Mouse (Mus musculus) limb, embryonic 10.5 days (tissue): ENCODE results near the gene Gm38431. TPM values are rescaled to one million over a fixed set of nuclear protein-coding genes. Genes with fewer than 3 reads are reported as not detected.
A peak's percentile ranks its signal among the peaks of the same experiment; 100 is the strongest.

Source experiments
- DNase-seq: peaks from one replicate; pipeline ENCODE4 v3.0.0-alpha.2; 2017; ENCODE audit warnings: low spot score
- H3K27ac ChIP-seq: fragments of 300-500 bp; sonication (generic); 2 replicates; pipeline ENCODE4 v1.5.1; 2016; ENCODE audit warnings: mild to moderate bottlenecking
- H3K27me3 ChIP-seq: fragments of 300-500 bp; sonication (generic); 2 replicates; pipeline ENCODE4 v1.6.1; 2016; ENCODE audit warnings: low read depth, mild to moderate bottlenecking; ENCODE audit not compliant: poor library complexity, severe bottlenecking
- H3K36me3 ChIP-seq: fragments of 300-500 bp; sonication (generic); 2 replicates; pipeline ENCODE4 v1.6.1; 2016; ENCODE audit warnings: mild to moderate bottlenecking, moderate library complexity
- H3K4me1 ChIP-seq: fragments of 300-500 bp; sonication (generic); 2 replicates; pipeline ENCODE4 v1.6.1; 2016
- H3K4me3 ChIP-seq: fragments of 300-500 bp; sonication (generic); 2 replicates; pipeline ENCODE4 v1.5.1; 2016; ENCODE audit warnings: mild to moderate bottlenecking, moderate library complexity
- H3K9me3 ChIP-seq: fragments of 300-500 bp; sonication (generic); replicated peaks from 2 replicates; pipeline ENCODE4 v1.6.1; 2016; ENCODE audit warnings: mild to moderate bottlenecking
- WGBS: fragments of 180-500 bp; shearing (Covaris S2); methylation state at CpG from one replicate; pipeline ENCODE4 v1.1.7; 2016; 5-methylcytosine and 5-hydroxymethylcytosine counted together
- polyA plus RNA-seq: library from polyadenylated mRNA; unstranded; fragments of >200 nt; fragmentation: Nextera tagmentation; extraction: Ambion mirVana; gene quantifications from 2 replicates; pipeline ENCODE4 v1.2.1, GENCODE M21; 2016

Gene Gm38431
- polyA plus RNA-seq, 1 experiment from 2014 or later: 5.4 TPM

DNA sequence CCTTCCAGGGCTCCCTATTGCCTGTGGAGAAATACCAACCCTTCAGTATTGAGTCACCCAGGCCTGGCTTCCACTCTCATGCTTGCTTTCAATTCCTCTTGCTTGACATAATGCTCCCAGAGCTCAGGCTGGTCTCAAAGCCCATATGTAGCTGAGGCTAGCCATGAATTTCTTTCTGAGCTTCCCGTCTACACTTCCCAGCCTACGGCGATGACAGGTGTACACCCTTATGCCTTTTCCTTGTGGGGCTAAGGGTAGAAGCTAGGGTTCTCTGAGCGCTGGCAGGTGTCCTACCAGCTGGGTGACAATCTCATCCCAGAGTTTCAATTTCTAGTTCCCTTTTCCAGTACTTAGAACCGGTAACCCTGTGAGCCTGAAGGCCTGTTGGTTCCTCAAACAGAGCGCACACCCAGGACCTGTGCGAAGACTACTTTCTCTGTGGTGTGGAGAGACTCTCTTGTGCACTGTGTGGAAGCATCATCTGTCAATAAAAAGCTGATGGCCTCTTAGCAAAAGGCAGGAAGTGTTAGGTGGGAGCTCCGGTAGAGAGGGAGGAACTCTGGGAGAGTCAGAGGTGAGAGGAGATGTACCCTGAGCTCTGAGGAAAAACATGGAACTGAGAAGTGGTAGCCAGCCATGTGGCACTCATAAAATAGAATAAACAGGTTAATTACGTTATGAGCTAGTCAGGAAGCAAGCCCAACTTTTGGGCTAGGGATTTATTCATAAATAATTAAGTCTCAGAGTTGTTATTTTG, 33.9 kb upstream of the Gm38431 start:
- Histone ChIP-seq H3K4me3 (no peak overlapping the region), H3K27ac (no peak overlapping the region), H3K36me3 (peaks cover 22% of the 10 kb centered on the region), H3K27me3 (no peaks in the 10 kb centered on the region), H3K4me1 (peaks cover 6% of the 10 kb centered on the region), H3K9me3 (no peaks in the 10 kb centered on the region)
- no peak for DNase-seq
- WGBS: 91% methylated on average over 9 of the region's 9 CpGs

DNA sequence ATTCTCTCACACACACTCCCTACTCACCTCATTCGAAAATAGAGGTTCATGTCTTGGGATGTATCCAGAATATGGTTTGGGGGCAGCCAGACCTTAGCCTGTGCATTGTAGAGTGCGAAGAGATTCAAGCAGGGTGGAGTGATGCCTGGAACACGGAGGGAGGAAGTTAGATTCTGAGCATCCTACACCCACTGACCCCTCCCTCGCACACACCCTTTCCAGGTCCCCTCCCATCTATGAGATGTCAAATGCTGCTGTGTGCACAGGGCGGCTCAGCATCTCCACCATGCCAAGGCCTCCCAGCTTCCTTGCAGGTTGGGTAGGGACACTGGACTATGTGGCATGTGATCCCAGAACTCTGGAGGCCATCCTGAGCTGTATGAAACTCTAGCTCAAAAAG, 33.0 kb upstream of the Gm38431 start:
- 84% methylated on average over 5 of the region's 5 CpGs for WGBS
- no peak for DNase-seq
- H3K4me1 ChIP-seq: no peaks in the 10 kb centered on the region
- H3K27ac ChIP-seq: no peak overlapping the region
- peaks cover 22% of the 10 kb centered on the region for H3K36me3 ChIP-seq
- no peaks in the 10 kb centered on the region for H3K27me3 ChIP-seq
- no peak overlapping the region for H3K4me3 ChIP-seq
- no peaks in the 10 kb centered on the region for H3K9me3 ChIP-seq

DNA sequence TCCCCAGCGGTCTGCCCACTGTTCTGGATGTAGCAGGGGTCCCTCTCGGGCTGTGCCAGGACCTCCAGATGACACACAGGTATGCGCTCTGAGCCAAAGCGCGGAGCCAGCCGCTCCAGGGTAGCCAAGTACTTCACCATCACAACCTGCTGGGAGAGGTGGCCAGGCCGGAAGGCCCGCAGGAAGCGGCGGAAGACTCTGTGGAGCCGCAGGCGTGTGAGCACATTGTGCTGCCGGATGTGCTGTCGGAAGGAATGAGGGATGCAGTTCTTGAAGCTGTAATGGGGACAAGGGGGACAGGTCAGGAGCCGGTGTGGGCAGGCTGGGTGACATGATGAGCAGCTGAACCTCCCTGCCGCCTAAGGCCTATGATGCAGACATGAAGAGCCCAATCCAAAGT, 29.7 kb upstream of the Gm38431 start:
- Histone ChIP-seq H3K4me1 (no peaks in the 10 kb centered on the region), H3K36me3 (peaks cover 12% of the 10 kb centered on the region), H3K27ac (no peak overlapping the region), H3K27me3 (no peaks in the 10 kb centered on the region), H3K9me3 (no peaks in the 10 kb centered on the region), H3K4me3 (no peak overlapping the region)
- WGBS: 89% methylated on average over 16 of the region's 16 CpGs
- DNase-seq: no peak

DNA sequence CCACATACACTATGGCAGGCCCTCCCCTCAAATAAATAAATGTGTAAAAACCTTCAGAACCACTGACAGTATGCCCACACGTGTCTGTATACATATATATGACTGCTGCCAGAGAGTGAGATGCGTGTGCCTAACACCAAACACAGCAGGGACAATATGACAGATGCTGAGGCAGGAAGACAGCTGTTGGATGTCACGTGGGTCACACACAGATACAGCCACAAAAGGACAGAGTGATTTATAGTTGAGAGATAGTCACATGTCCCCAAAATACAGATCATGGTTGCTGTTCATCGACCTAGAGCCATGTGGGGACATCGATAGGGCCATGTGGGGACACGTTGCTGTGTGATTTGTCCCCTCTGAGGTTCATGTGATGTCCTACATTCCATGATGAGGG, 25.3 kb upstream of the Gm38431 start:
- Histone ChIP-seq H3K9me3 (no peaks in the 10 kb centered on the region), H3K27me3 (no peaks in the 10 kb centered on the region), H3K36me3 (peaks cover 8% of the 10 kb centered on the region; the same call in 1 of the 2 replicates), H3K4me1 (no peaks in the 10 kb centered on the region), H3K4me3 (no peak overlapping the region), H3K27ac (no peak overlapping the region)
- 80% methylated on average over 6 of the region's 6 CpGs for WGBS
- no peak for DNase-seq

DNA sequence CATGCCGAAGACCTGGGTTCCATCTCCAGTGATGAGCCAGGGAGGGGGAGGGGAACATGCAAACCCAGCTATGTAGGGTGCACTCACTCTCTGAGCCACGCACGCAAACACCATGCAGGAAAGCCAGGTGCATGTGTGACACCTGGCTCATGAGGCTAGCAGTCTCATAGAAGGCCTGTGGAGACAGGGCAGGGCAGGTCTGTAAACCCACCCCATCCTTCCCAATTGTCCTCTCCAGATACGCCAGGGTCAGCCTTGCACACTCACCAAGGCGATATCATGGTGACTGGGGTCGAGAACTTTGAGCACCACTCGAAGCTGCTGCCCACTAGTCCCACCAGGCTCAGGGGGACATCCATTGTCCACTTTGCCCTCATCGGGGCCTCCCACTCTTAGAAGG, 23.3 kb upstream of the Gm38431 start:
- no peaks in the 10 kb centered on the region for H3K9me3 ChIP-seq
- H3K27ac ChIP-seq: no peak overlapping the region
- WGBS: 92% methylated on average over 8 of the region's 8 CpGs
- no peaks in the 10 kb centered on the region for H3K27me3 ChIP-seq
- no peak overlapping the region for H3K4me3 ChIP-seq
- H3K4me1 ChIP-seq: no peaks in the 10 kb centered on the region
- DNase-seq: no peak
- 0 out of 2 replicates have a peak, but pooled peaks cover 2% of the 10 kb centered on the region for H3K36me3 ChIP-seq

DNA sequence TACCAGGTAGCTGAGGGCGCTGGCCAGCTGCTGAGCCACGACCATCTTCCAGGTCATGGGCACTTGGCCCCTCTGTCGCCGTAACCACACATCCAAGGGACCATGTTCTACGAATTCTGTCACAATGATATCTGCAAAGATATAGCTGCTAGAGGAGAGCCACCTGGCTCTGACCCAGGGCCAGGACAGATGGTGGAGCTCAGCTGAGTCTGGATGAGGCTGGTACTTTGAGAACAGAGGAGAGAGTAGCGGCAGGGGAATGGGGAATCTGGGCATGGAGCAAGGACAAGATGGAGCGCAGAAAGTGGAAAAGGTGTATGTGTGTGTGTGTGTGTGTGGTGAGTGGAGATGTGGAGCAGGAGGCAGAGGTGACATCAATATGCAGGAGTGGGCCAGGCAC, 22.4 kb upstream of the Gm38431 start:
- H3K4me1 ChIP-seq: no peaks in the 10 kb centered on the region
- no peak overlapping the region for H3K27ac ChIP-seq
- 0 out of 2 replicates have a peak, but pooled peaks cover 2% of the 10 kb centered on the region for H3K36me3 ChIP-seq
- no peaks in the 10 kb centered on the region for H3K9me3 ChIP-seq
- H3K27me3 ChIP-seq: no peaks in the 10 kb centered on the region
- H3K4me3 ChIP-seq: no peak overlapping the region
- no peak for DNase-seq
- 87% methylated on average over 7 of the region's 7 CpGs for WGBS

DNA sequence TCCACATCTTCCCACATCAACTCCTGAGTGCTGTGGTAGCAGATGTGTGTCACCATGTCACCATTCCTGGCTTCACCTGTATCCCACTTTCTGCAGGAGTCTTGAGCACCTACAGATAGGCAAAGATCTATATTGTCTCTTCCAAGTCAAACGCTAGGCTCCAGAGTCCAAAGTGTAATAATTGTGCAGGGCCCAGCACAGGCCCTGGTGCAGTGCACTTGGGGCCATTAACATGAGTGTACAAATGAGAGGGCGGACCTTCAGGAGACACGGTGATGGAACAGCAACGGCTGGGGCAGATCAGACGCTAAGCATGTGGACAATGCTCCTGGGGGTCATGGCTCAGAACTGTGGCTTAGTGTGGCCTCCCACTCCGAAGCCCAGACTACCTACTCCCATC, 22.0 kb upstream of the Gm38431 start:
- no peak overlapping the region for H3K27ac ChIP-seq
- no peaks in the 10 kb centered on the region for H3K27me3 ChIP-seq
- no peak overlapping the region for H3K4me3 ChIP-seq
- H3K4me1 ChIP-seq: no peaks in the 10 kb centered on the region
- WGBS: 92% methylated on average over 6 of the region's 6 CpGs
- H3K36me3 ChIP-seq: 0 out of 2 replicates have a peak, but pooled peaks cover 2% of the 10 kb centered on the region
- DNase-seq: no peak
- no peaks in the 10 kb centered on the region for H3K9me3 ChIP-seq

DNA sequence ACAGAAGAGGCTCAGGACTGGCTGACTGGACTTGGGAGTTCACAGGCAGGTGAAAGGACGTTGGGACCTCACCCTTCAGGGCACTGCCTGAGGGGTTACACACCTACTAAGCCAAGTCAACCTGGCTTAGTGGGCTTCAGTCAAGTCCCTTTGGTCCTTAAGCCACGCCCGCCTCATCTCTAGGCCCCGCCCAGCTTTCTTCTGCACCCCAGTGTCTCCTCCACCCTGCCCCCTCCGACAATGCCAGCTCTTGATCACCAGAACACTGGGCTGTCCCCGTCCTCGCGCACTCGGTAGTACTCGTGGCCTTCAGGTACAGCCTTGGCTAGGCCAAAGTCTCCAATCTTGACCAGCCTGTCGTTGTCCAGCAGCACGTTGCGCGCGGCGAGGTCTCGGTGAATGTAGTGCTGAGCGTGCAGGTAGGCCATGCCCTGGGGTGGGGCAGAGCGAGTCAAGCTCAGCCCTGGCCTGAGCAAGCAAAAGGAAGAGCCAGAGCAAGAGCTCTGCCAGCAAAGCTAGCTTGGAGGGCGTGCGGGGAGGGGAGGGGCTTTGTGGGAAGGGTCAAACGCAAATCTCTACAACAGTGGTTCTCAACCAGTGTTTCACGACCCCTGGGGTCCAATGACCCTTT, 15.9 kb upstream of the Gm38431 start:
- H3K4me1 ChIP-seq: peaks cover 8% of the 10 kb centered on the region; the same call in 1 of the 2 replicates
- H3K27me3 ChIP-seq: no peaks in the 10 kb centered on the region
- WGBS: 44% methylated on average over 23 of the region's 23 CpGs
- no peaks in the 10 kb centered on the region for H3K9me3 ChIP-seq
- H3K36me3 ChIP-seq: no peaks in the 10 kb centered on the region
- no peak overlapping the region for H3K4me3 ChIP-seq
- no peak for DNase-seq
- no peak overlapping the region for H3K27ac ChIP-seq

DNA sequence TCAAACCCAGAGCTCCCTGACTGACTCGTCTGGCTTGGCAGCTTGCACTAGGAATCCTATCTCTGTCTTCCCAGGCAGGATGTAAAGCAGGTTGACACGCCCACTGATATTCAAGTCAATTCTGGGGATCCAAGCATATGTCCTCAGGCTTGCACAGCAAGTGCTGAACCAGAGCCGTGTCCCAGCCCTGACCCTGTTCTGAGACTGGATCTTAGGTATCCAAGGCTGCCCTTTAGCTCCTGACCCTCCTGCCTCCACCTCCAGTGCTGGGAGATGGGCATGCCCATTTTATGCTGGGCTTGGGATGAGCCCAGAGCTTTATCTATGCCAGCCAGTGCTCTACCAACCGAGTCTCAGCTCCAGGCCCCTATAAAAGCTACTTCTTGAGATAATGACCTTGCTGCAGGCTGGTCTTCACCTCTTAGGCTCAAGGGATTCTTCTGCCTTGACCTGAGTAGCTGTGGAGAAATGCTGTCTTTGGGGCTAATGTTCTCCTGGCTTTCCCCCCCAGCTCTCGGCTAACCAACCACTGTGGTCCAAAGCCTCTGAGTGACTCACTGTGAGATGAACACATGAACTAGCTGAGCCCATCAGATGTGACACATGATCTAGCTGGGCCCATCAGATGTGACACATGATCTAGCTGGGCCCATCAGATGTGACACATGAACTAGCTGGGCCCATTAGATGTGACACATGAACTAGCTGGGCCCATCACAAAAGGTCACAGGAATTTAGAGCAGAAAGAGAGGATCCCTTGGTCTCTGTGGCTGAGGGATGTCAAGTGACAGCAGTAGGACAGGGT, 14.2 kb upstream of the Gm38431 start:
- 81% methylated on average over 5 of the region's 5 CpGs for WGBS
- H3K27me3 ChIP-seq: no peaks in the 10 kb centered on the region

DNA sequence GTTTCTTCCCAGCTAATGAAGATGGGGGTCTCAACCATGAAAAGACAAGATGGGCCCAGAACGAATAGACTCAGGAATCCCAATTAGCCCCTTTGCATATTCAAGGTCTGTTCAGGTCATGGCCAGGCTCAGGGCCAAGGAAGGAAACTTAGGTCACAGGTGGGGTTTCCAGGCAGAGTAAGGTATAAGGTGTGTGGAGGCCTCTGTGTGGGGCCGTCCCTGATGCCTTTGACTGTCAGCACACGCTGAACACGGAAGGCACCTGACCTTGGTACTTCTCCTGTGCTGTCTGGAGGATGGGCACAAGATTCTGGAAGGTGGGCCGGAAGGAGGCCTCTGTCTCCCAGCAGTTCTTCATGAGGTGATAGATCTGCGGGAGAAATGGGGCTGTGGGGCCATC, 13.0 kb upstream of the Gm38431 start:
- H3K27me3 ChIP-seq: no peaks in the 10 kb centered on the region
- no peaks in the 10 kb centered on the region for H3K9me3 ChIP-seq
- 82% methylated on average over 6 of the region's 6 CpGs for WGBS
- H3K27ac ChIP-seq: no peak overlapping the region
- H3K4me3 ChIP-seq: no peak overlapping the region
- peaks cover 16% of the 10 kb centered on the region for H3K4me1 ChIP-seq
- H3K36me3 ChIP-seq: peaks cover 9% of the 10 kb centered on the region
- DNase-seq: no peak

More for the DNA sequence above, 14.2 kb upstream of the Gm38431 start:
- Histone ChIP-seq H3K9me3 (no peaks in the 10 kb centered on the region), H3K4me3 (no peak overlapping the region), H3K4me1 (peaks cover 8% of the 10 kb centered on the region; the same call in 1 of the 2 replicates), H3K36me3 (peaks cover 9% of the 10 kb centered on the region), H3K27ac (no peak overlapping the region)
- no peak for DNase-seq

DNA sequence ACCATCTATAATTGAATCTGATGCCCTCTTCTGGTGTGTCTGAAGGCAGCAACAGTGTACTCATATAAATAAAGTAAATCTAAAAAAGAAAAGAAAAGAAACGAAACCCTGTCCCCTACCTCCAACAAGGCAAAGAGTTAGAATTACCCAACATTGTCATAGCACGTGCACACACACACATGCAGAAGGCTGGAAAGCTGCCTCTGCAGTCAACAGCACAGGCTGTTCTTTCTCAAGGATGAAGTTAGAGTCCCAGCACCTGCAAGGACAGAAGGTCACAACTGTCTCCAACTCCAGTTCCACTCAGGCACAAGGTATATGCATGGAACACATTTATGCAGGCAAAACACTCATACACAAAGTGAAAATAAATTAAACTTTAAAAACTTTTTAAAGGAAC, 10.3 kb upstream of the Gm38431 start:
- WGBS: 94% methylated on average over 2 of the region's 2 CpGs
- no peak for DNase-seq
- H3K27me3 ChIP-seq: no peaks in the 10 kb centered on the region
- H3K4me3 ChIP-seq: no peak overlapping the region
- peaks cover 9% of the 10 kb centered on the region for H3K36me3 ChIP-seq
- H3K4me1 ChIP-seq: peaks cover 12% of the 10 kb centered on the region
- no peak overlapping the region for H3K27ac ChIP-seq
- H3K9me3 ChIP-seq: no peaks in the 10 kb centered on the region

DNA sequence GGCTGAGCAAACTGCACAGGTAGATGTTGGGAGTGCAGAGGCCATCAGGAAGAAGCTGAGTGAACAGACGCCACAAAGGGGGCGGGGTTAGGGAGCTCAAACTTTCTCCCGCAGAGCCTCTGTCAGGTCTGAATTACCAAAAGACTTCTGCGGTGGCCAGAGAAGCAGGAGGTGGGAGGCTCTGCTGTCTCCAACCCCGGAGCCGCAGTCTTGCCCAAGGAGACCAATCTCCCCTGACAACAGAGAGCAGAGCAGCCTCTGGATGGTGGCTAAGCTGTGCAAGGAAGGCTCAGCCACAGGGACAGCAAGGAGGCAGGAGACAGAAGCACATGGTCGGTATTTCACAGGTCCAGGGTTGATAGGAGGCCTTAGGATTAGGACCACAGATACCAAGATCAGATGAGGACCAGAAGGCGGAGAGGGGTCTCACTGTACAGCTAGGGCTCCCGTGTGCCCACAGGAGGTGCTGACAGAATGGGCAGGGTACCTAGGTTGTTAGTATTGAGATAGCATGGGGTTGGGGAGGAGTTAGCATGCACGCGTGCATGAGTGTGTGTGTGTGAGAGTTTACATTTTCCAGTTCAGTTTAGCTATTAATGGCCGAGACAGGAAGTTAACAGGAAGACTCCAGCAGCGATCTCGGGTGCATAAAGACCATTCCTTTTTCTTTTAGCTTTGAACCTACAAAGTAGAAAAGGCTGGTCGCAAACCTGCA, 8.8 kb upstream of the Gm38431 start:
- 0 out of 2 replicates have a peak overlapping the region, but pooled peaks have one; percentile 38 for H3K27ac ChIP-seq
- DNase-seq: no peak
- H3K27me3 ChIP-seq: no peaks in the 10 kb centered on the region
- H3K4me3 ChIP-seq: no peak overlapping the region
- H3K4me1 ChIP-seq: peaks cover 12% of the 10 kb centered on the region
- no peaks in the 10 kb centered on the region for H3K9me3 ChIP-seq
- WGBS: 56% methylated on average over 15 of the region's 15 CpGs
- H3K36me3 ChIP-seq: peaks cover 9% of the 10 kb centered on the region
